Mouse (Mus musculus) megakaryocyte, embryonic 14.5 days (primary cell): ENCODE data around the gene Nedd4.

Source experiments
- FLI1 ChIP-seq: IDR thresholded peaks from 2 replicates; pipeline ENCODE4 v1.6.1; 2012; ENCODE audit warnings: low read length, inconsistent platforms, mixed read lengths
- GATA1 ChIP-seq: IDR thresholded peaks from 3 replicates; pipeline ENCODE4 v1.6.1; 2012; ENCODE audit warnings: mixed read lengths, low read length, inconsistent platforms, borderline replicate concordance

DNA sequence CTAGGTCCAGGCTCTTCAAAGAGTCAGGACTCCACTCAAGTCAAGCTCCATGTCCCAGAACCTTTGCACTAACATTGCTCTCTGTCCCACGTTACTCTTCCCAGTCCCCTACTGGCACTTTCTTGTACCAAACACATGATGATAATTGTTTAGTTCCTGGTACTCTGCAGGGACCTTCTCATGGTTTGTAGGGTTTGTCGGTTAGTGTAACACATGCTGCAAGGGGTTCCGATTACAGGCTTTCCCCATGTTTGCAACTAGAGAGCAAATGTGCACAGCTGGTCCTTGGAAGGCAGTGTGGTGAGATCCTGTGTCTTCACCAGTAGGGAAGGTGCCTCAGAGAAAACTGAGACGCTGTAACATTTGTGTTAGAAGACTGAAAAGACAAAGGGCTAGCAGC is 8.6 kb upstream of the Nedd4 start:
- TF ChIP-seq FLI1: no peak
- TF ChIP-seq GATA1: no peak
